Mouse (Mus musculus) G1E (cell line): ENCODE results near the gene Kcnk3.

Experiments
- CTCF ChIP-seq: IDR thresholded peaks from 2 replicates; pipeline ENCODE4 v1.5.1; 2012; ENCODE audit warnings: low read depth, low read length, inconsistent platforms, mixed read lengths
- GATA1 ChIP-seq: IDR thresholded peaks from 2 replicates; pipeline ENCODE4 v1.6.1; 2012; ENCODE audit warnings: borderline replicate concordance, low read length, inconsistent platforms, mixed read lengths
- GATA2 ChIP-seq: IDR thresholded peaks from 2 replicates; pipeline ENCODE4 v1.6.1; 2012; ENCODE audit warnings: low read depth, low read length, inconsistent platforms, borderline replicate concordance
- POLR2AphosphoS5 ChIP-seq: IDR thresholded peaks from 2 replicates; pipeline ENCODE4 v1.6.1; 2012; ENCODE audit warnings: low read depth, low read length, inconsistent platforms; ENCODE audit not compliant: insufficient replicate concordance
- TAL1 ChIP-seq: conservative IDR thresholded peaks from 2 replicates; pipeline ENCODE4 v1.6.1; 2012; ENCODE audit warnings: low read depth, low read length, inconsistent platforms, mixed read lengths

DNA sequence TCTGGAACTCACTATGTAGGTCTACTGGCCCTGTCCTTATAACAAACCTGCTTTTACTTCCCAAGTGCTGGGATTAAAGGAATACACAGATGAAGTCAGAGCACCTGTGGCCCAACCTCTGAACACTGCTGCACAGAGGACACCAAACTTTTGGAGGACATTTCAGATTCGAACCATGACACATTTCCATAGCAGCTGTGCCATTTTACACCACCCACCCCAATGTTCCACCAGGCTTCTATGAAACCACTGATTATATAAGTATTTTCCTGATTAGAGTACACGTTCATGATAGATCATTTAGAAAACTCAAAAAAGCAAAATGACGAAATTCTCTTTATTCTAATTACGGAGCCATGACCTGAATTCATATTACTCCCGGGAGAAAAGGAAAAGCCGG lies 78.0 kb downstream of the Kcnk3 start:
- no peak for TF ChIP-seq CTCF
- no peak for TF ChIP-seq GATA1
- TF ChIP-seq POLR2AphosphoS5 = no peak
- no peak for TF ChIP-seq TAL1
- no peak for TF ChIP-seq GATA2
